Mouse (Mus musculus): ENCODE data around the gene Dph5.
"Not testable (repeated sequence)": the region's sequence is repeated elsewhere in the genome, so short reads cannot be mapped to it uniquely, and the experiment has no call there.

Gene Dph5

DNA sequence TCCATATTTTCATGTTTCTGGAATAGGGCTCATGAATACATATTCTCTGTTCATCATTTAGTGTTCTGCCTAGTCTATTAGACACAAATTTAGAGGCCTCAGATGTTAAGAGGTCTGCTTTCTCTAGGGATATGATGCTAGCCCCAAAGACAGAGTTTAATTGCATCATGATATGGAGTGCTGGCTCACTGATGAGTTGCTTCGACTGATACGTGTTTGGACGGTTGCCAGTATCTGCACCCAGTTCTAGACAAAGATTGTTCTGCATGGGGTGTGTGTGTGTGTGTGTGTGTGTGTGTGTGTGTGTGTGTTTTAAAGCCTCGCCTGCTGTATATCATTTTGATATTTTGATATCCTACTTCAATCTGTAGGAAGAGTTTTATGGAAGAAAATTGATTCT lies 4.7 kb downstream of the Dph5 start:
- no peak for ATAC-seq (ENCODE audit: low TSS enrichment)

DNA sequence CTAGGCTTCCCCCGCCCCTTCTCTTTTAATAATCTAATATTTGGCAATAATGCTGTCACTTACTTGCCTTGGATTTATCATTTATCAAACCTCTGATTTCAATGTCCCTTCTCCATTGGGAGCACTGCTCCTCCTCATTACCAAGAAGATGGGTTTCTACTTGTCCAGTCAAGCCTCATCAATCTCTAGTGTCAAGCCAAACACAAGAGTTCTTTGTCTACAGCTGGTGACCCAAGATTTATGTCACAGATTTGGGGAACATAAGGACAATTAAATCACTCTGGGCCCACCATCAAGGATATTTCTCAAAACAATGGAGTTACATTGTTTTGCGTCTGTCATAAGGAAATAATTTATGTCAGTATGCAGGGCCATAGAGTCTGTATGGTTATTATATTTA lies 5.5 kb downstream of the Dph5 start:
- ATAC-seq (ENCODE audit: low TSS enrichment): no peak

DNA sequence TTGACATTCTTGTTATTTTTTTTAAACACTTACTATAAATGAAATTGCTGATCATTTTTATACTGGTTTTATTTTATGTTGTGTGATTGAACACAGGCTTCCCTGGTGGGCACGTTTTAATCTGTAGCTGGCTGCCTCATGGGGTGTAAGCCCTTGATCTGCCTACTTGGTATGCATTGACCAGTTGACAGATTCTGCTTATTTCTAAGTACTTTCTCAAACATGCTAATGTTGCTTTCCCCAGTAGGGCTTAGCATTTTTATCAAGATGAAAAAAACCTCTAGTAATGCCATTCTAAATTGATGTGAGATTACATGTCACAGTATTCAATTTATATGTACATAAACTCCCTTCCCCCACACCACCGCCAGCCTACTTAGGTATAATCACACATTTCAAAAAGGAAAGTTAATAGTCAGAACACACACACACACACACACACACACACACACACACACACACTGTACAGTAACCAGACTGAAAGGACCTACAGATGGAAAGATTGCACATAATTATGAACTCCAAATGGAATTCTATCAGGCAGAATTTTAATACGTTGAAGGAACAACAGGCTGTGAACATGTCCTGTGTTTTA lies 10.8 kb downstream of the Dph5 start:
- ATAC-seq (ENCODE audit: low TSS enrichment): no peak

DNA sequence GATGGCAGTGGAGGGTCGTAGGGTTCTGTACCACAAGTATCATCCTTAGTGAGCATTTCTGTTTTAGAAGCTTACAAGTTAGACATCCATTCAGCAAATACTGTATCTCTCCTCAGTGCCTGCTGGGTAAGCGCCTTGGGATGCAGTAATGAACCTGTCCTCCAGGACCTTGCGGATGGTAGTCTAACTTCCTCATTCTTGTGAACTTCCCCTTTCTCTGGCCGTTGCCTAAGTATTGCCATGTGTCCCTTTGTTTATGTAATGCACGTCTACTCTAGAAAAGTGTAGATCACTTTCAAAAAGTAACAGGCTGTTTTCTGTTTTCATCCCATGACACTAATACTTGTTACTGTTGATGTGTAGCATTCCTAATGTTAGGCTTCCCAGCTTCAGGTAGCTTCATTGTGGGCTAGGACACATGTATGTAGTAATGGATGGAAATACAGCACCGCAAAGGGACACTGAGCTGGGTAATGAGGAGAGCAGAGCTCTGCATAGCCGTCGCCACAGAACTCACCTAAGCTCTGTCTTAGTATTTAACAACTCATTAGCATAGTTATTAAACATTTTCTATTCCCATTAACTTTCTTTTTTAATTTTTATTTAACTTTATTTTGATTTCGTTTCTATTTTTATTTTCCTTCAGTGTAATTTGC lies 14.8 kb downstream of the Dph5 start:
- no peak for ATAC-seq (ENCODE audit: low TSS enrichment)

DNA sequence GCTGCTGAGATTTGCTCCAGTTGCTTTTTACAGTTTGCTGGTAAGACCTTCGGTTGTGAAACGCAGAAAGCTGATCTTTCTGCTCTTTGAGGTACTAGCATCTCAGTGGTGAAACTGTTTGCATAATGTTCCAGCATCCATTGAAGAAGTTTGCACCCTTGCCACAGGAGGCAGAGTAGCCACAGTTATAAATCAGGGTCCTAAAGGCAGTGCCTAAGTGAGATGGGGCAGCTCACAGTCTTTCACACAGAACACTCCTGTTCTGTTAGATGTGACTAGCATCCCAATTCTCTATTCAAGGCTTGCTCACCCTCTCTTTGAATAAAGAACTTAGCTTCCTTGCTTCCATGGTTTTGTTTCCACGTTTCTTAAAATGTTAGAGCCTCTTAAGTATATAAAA lies 17.4 kb downstream of the Dph5 start:
- ATAC-seq (ENCODE audit: low TSS enrichment): peak; percentile 83; the same call in 1 of the 2 replicates

DNA sequence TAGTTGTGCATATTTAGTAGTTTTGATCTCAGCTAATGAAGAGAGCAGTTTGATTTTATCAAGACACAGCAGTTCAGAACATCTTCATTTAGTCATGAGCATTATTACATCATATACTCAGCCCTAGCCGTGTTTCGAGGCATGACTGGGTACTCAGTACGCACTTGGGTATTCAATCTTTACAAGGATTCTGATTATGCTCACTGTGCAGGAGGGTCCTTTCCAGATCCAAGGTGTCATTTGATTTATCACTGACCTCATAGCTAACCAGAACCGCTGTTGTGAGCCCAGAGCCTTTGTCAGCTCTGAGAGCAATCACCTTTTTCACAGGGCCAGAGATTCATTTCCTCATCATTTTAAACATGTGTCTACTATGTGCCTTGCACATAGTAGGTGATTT lies 17.9 kb downstream of the Dph5 start:
- no peak for ATAC-seq (ENCODE audit: low TSS enrichment)

DNA sequence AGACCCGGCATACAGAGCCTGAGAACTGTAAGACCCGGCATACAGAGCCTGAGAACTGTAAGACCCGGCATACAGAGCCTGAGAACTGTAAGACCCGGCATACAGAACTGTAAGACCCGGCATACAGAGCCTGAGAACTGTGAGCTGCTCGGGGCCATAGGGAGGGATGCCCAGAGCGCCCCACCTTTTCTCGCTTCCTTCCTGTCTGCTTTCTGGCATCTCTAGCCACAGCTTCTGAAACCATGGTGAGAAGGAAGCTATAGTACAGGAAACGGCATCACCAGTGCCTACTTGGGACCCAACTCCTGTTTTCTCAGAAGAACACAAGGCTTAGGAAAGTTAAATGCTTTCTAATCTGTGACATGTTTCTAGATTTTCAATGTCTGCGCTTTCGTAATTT lies 19.8 kb downstream of the Dph5 start:
- ATAC-seq (ENCODE audit: low TSS enrichment): not testable (repeated sequence)

DNA sequence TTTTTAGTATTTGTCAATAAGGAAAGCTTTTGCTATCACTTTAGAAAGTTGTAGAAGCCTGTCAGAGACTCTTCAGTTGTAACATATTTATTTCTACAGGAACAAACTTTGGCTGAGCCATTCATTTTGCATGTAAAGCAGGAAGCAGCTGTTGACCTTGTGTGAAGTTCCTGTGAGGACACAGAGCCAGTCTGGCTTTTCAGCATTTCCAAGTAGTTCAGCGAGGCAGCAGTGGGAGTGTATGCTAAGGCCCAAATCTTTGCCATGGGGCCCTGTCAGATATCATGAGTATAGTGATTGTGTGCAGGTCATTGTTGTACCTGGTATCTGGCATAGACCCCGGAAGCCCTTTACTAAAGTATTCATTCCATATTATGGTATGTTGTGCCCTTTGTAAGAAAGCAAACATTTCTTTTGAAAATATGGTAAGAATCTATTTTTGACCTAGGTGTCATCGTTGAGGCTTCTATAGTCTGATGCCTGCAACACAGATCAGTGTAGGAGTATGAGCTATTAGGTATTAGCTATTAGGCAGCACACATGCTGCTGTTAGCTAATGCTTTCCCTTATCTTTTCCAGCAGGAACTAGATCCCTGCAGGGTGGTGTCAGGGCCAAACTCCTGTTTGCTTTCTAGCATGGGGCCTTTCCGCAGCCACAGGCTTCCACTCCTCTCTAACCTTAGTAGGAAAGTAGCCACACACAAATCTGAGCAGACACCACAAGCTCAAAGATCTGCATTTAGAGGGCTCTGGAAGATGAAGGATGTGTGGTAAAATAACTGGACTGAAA lies 37.0 kb downstream of the Dph5 start:
- ATAC-seq (ENCODE audit: low TSS enrichment): no peak

DNA sequence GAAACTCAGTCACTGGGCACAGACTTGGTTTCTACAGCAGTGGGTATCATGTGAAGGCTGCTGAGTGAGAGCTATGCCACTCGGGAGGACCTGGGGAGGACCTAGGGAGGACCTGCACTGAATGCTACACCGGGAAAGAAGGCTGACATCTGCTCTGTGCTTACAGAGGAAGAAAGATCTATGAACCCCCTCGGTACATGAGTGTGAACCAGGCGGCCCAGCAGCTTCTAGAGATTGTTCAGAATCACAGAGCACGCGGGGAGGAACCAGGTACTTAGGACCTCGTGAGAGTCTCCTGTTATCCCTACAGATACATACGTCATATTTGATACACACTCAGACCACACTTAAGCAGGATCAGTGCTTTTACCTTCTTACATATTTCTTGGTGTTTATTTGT lies 38.9 kb downstream of the Dph5 start:
- ATAC-seq (ENCODE audit: low TSS enrichment): no peak

DNA sequence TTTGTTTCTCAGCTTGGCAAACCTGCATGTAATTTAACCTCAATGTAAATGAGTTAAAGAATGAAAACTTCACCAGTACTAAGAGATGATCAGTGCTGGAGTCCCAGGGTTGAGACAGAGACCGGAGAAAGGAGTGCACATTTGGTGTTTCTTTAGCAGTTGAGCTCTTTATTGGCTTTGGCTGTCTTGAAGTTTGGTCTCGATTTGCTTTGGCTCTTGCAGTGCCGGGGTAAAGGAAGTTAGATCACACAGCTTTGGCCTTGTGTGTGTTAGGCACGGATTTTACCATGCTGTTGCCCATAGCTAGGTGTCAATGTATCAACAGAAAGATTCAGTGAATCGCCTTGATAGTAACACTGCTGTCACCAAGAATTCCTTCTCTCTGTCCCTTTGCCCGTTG lies 44.1 kb downstream of the Dph5 start:
- ATAC-seq (ENCODE audit: low TSS enrichment): no peak

DNA sequence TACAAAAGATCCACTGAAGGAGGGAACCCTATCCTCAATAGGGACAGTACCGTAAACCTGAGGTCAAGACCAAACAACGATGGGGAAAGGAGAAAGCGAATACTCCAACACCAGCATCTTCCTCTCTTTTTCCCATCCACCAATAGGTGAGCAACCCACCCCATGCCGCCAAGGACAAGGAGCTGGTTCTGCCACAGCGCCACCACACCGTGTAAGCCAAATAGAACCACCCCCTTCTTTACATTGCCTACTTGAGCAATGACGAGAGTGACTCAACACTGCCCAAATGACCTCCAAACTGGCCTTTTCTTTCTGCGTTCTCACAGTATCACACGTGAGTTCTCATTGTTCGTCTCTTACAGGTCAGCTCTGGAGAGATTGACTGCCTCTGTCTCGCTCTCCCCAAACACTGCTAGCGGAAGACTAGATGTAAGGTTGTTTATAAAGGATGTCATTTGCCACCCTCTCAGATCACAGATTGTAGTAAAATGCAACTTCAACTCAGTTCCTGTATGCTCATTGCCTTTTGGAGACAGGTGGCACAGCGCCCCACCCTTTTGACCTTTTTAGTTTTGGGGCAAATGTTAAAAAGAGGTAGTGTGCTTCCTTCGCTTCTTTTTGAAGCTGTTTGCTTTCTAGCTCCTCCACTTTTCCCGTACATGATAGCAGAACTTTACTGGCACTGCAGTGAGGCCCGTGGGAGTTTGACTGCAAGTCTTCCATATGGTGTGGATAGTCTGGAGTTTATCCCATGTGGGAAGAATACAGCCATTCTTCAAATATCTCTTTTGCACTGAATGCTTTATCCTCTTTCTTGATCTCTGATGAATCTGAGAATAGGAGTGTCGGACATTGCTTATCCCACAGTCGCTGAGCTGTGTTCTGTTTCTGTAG lies 45.9 kb downstream of the Dph5 start:
- ATAC-seq (ENCODE audit: low TSS enrichment): peak; percentile 94

DNA sequence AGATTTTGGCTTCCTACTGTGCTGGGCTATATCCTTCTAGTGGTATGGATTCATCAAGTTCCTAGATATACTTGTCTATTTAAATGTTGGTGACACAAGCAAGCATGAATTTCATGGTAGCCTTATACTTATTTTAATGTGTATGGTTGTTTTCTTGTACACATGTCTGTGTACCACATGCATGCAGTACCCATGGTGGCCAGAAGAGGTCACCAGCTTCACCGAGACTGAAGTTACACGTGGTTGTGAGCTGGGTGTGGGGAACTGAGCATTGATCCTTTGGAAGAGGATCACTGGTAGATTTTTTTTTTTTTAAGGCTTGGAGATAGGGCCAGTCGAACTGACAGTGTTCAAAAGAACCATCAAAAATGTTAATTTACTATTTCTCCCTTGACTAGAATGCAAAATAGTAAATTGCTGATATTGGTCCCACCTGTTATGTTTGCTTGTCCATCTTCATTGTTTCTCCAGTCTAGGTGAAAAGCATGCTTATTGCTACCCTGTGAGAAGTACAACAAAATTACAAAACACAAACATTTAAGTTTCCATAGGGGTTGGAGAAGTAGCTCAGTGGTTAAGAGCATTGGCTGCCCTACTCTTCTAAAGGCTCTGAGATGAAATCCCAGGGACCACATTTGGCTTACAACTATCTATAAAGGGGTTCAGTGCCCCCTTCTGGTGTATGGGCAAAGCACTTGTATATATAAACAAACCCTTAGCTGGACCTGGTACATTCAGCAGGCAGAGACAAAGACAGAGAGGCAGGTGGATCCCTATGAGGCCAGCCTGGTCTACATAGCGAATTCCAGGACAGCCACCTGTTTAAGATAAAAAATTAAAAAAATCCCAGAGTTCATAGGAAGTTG lies 49.3 kb downstream of the Dph5 start:
- no peak for ATAC-seq (ENCODE audit: low TSS enrichment)

DNA sequence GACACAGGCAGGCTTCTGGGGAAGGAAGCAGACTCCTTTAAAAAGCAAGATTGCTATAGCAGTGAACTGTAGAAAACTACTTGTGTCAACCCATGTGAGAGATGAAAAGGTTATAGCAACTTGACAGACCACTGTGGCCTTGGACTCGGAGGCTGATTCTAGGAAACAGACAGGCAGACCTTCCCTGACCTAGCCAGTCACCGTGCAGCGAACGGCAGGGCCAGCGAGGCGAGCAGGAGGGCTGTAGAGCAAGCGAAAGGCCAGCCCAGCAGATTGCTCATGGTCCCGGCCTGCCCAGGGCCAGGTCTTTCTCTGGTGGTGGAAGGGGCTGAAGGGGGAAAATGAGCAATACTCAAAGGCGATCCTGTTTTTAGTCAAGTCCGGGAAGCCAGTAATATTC lies 50.2 kb downstream of the Dph5 start:
- ATAC-seq (ENCODE audit: low TSS enrichment): no peak

DNA sequence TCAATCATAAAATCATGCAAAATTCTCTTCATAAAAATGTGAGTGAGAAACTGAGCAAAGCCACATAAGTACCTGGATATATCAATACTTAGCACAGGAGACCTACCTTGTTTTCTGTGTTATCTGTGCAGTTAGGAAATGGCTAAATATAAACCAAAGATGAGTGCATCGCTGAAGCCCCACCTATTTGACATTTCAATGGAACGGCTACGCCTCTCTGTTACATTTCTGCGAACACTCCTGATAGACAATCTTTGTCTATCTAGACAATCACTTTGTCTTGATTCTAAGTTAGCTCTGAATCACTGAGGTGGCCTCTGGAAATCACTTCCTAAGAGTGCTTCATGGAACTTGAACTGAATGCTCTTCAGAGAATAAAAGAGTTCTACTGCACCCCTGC lies 52.9 kb downstream of the Dph5 start:
- no peak for ATAC-seq (ENCODE audit: low TSS enrichment)

DNA sequence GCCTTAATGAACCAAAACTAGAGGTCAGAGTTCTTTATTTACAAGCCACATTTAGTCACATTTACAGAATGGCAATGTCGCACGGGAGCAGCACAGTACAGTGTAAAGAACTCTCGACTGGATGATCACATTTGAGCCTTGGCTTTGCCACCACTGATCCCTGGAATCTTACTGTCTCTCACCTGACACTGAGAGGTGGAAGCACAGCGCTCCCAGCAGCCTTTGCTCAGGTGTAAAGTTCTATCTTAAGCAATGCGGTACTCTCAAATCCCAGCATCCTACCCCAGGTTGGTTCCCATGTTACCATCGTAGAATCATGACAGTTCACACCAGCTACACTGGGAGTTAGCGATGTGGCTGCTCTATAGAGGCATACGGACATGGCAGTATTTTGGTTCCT lies 53.8 kb downstream of the Dph5 start:
- no peak for ATAC-seq (ENCODE audit: low TSS enrichment)

DNA sequence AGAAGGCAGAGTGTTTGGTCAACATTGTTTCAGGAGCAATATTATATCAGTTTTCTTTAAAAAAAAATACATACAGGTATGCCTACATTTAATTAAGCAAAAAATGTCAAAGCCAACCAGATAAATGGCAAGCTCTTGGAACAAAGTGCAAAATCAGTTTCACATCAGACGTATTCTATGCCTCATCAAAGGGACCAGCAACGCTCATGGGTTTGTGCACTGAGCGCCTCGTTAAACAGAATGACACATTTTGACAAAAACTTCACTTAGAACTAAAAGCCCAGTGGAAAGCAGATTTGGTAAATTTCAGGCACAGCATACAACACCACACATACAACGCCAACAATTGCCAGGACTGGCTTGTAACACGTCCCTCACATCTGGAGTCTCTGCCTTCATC lies 56.7 kb downstream of the Dph5 start:
- ATAC-seq (ENCODE audit: low TSS enrichment): no peak

DNA sequence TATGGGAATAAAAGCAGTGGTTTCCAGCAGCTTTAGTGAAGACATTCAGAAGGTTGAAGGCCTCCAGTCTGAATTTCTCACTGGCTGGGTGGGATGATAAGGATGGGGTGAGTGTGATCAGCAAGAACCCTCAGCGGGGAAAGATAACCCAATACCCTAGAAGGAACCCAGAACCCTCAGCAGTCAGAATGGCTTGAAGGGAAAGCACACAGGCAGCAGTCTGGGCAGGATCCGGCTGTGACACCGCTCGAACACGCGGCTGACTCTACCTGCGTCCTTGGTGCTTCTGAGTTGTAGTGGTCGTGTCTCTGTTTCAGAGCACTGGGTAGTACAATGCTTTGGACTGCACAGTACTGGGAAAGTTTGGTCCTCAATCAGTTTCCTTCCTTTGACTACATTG lies 58.6 kb downstream of the Dph5 start:
- ATAC-seq (ENCODE audit: low TSS enrichment): no peak

DNA sequence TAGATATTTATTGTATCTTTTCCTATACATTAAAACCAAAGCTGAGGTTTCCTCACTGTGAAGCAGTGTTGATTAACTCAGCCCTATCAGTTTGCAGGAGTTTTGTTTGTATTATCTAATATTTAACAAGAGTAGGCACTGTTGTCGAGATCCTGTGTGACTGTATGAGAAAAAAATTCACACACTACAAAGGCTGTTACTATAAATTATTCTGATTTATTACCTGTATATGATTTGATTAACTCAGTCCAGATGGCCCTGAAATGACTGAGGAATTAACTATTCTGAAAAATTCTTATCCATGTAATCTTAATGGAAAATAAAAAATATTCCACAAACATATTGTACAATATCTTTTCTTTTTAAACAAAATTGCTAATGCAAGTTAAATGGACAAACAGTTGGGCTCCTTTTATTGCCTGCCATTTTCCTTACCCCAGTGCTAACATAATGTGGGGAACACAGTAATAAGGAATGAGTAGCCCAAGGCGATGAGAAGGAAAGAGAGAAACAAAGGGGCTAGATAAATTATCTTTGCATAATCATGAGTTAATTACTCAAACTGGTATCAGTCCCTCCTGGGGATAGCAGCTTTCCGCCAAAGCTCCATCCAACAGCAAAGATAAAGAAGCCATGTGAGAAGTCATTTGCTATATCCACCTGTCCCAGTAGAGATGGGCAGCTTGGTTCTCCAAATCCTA lies 61.7 kb downstream of the Dph5 start:
- no peak for ATAC-seq (ENCODE audit: low TSS enrichment)

DNA sequence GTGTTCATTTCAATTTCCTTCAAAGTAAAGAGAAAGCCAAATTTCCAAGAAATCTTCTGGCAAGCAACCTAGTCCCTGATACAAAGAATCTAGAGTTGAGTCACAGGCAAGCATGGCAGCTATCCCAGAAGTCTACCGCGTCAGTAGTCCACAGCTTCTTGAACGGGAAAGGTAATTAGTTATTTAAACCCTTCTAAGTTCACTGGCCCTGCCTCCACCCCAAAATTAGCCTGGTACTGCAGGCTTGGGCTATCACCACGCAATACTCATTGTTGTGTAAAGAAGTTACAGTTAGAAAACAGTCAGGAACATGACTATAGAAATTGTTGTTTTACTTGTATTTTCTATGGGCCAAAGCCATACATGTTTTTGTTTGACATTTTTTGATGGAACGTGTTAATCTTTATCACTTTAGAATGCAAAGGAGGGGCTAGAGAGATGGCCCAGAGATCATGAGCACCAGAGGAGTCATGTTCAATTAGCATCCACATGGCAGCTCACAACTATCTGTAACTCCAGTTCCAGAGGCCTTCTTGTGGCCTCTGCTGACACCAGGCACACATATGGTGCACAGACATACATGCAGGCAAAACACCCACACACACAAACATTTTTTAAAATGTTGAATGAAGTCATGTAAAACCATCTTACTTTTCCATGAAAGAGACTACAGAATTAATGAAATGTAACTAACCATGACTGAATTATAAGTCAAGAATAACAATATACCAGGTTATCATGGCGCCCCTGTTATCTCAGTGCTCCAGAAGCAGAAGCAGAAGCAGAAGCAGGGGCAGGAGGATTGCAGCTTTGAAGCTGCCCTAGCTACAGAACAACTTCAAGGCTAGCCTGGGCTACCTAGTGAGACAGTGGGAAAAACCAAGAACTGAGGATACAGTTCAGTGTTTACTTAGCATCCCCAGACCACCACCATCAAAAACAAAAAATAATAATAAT lies 62.6 kb downstream of the Dph5 start:
- peak; percentile 64 for ATAC-seq (ENCODE audit: low TSS enrichment)
